Mouse (Mus musculus) fat pad, adult 2 months (tissue): Measurements from ENCODE around the gene Jmjd1c.

Experiments used
- DNase-seq: peaks from one replicate; pipeline ENCODE4 v3.0.0-alpha.2; 2011; ENCODE audit warnings: low read depth, low spot score; ENCODE audit errors: extremely low read depth

Jmjd1c gene

DNA sequence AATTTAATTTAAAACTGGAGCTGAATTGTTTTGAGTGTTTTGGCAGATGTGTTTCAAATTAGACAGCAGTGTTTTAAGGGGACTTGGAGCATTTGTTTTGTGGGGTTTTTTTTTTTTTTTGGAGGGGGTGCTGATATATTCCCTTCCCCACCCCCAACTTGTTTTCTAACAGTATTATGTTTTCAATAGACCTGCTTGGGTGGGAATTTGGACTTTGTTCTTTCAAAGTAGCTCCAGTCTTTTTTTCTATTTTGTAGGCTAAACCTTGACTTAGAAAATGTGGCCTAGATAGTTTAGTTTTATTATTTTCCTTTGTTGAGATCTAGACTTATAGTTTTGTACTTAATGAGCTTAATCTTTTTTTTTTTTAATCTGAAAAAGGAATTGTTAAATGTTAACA lies 90.6 kb downstream of the Jmjd1c start:
- no peak for DNase-seq

DNA sequence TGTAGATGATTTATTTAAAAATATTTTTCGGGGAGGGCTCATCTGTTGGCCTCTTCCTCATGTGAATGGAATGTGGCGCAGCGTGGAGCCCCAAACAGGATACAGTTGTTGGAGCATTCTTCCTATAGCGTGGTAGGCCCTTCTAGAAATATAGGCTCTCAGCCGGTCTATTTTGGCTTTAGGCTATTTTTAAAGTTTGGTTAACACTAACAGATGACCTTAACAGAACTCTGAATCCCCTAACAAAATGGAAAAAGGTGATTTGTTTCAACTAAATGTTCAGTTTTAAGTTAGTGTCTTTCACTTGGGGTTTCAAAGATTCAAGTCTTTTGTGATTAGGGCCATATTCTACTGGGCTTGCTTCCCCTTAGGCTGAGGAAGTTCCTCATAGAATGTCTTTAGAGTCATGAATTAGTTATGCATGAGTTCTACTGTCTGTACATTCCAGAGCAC lies 91.1 kb downstream of the Jmjd1c start:
- DNase-seq, result no peak

DNA sequence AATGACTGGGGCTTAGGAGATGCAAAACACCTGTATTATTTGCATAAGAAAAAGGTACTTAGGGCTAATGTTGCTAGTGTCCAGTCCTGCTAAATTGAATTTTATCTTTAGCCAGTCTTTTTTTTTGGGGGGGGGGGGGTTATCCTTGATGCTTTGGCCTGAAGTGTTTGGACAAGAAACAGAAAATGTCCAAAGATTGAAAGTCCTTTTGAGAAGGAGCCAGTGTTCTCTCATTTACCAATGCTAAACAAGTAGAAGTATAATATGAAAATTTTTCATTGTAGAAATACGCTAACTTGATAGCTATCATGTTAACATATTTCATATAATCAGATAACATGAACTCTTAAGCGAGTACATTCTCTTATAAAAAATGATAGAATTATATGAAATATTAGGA lies 92.0 kb downstream of the Jmjd1c start:
- no peak for DNase-seq

DNA sequence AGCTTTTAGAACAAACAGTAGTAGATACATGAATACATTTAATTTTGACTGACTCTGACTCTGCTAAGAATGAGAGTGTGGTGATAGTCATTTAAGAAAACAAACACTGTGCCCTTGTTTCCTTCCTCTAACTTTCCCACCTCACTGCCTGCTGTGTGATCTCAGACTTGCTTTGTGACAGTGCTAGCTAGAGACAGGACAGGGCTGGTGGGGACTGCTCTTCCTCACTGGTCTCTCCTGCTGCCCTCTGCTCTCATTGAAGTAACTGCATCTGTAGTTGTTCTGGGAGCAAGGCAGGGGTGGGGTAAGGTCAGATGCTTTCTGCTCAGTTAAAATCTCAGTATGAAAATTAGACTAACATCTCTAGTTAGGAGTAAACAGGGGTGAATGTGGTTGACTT lies 93.1 kb downstream of the Jmjd1c start:
- no peak for DNase-seq

DNA sequence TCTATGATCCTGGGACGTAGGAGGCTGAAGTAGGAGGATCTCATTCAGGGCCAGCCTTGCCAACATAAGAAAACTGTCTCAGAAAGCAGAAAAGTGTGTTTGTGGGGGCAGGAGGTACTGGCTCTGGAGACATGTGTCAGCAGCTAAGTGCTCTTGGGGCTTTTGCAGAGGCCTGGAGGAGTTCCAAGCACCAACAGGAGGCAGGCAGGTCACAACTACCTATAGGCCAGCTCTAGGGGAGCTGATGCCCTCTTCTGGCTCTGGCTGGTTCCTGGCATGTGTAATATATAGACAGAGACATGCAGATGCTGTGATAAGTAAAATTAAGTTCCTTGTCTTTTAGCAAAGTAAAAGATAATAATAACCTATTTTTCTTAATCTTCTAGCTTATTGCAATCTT lies 94.3 kb downstream of the Jmjd1c start:
- DNase-seq, result peak; percentile 46

DNA sequence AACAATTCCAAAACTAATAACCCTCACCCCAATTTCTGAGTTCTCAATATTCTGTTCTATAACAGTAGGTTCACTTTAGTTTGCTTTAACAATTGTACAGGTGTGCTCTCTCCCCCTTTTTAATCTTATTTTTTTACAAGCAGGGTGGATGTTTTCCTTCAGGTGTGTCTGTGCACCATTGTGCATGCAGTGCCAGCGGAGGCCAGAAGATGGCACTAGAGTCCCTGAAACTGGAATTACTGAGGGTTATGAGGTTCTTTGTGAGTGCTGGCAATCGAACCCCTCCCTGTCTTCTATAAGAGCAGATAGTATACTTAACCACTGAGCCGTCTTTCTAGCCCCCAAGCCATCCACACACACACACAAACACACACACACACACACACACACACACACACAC lies 96.4 kb downstream of the Jmjd1c start:
- no peak for DNase-seq

DNA sequence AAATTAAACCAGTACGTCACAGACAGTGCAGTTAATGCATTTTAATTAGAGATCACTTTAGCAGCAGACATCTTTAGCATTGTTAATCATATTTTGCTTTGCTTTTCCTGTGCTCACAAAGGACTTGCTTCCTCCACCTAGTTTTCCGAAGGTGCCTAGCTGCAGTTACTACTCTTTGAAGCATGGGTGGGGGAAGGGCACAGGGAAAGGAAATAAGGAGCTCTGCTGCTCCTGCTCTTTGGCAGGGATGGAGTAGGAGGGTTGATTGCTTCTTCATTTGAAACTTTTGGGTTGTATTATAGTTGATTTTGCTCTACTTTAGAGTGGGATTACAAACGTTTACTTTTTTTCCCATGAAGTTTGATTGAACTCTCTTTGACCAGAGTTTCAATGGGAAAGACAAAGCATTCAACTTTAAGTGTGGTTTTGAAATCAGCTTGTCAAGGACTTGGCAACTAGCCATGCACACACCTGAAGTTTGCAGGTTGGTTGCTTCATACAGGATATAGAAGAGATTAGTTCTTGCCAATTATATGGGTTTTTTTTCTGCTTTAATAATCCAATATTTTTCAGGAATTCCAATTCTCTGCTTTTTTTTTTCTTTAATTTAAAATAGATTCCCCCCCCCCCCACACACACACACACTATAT lies 97.2 kb downstream of the Jmjd1c start:
- peak; percentile 70 for DNase-seq

DNA sequence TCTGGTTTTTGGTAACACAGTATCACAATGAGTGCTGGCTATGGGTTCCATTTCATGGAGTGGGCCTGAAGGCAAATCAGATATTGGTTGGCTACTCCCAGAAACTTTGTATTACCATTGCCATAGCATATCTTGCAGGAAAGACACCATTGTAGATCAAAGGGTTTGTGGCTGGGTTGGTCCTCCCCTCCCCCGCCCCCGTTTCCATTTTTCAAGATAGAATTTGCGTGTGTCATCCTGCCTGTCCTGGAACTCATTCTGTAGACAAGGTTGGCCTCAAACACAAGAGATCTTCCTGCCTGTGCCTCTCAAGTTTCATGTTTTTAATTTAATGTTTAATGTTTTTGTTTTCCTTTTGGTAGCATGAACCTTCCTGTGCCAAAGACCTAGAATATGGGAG lies 98.1 kb downstream of the Jmjd1c start:
- DNase-seq, result no peak

DNA sequence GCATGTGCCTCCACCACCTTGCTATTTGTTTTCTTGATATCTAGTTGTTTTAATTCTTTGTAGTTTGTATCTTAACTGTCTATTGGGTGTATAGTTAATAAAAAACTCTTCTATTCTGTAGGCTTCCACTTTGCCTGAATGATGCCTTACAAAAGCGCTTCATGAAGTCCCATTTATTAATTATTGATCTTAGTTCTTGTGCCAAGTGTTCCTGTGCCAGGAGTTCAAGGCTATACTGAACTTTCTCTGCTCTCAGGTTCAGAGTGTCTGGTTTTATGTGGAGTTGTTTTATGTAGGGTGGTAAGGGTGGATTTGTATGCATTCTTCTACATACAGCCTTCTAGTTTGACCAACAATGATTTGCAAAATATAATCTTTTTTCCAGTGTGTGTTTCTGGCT lies 99.7 kb downstream of the Jmjd1c start:
- no peak for DNase-seq

DNA sequence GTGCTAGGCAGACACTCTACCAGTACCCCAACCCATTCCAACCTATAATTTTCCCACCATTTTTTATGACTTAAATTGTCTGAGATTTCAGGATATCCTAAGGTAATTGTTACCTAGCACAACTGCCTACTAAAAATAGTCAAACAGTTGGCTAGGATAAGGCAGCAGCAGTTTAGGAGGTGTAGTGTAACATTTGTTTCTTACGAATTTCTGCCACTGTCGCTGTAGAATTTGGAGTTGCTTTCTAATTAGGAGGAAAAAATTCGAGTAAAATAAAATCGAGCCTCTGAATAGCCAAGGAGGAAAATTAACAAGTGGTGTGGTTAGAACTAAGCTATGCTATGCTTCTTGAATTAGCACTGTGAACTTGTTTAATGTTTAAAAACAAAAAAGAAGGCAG lies 101.3 kb downstream of the Jmjd1c start:
- no peak for DNase-seq

DNA sequence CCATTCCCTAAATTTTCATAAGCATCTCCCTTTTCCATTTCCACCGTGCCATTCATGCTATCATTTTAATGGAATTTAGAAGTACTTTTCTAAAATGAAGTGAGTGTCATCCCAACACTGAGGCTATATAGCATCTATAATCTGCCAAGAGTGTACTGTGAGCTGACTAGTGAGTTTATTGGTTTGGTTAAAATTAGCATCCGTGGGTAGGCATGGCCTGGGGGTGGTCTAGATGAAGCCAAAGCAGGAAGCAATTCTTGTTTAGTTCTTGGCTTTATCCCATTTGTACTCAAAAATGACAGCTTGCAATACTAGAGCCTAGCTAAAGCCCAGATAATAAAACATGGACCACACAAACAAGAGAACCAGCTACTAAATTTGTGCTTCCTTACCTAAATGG lies 101.9 kb downstream of the Jmjd1c start:
- no peak for DNase-seq

DNA sequence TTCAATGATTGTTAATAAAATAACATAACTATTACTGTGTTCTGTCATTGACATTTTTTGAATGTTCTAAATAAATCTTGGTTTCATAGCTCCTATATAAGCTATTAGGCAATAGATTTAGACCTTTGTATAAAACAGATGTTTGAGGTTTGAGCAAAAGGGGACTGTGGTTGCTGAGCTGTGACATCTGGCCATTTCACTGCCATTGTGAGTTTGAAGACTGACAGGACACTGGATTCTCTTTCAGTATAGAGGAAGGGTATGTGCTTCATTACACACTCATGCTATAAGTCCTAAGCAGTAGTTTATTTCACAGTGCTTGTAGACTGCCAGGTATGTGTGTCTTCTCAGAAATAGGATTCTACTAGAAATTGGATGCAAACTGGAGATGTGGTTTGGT lies 105.8 kb downstream of the Jmjd1c start:
- no peak for DNase-seq

DNA sequence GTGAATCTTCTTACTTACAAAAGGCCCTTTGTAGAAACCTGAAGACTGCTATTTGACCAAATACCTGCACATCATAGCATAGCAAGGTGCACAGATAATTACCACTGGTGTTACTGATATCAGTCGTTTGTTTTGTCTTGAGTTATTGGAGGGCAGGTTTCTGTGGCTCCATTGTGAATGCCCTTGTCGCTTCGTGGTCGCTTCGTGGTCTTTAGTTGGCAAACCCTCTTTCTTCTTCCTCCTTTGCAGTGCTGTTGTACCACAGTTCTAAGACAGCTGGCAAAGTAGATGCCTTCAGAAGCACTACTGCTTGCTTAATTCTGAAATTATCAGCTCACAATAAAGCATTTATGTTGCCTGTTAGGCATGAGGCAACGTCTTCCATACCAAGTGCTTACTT lies 106.5 kb downstream of the Jmjd1c start:
- DNase-seq, result no peak

DNA sequence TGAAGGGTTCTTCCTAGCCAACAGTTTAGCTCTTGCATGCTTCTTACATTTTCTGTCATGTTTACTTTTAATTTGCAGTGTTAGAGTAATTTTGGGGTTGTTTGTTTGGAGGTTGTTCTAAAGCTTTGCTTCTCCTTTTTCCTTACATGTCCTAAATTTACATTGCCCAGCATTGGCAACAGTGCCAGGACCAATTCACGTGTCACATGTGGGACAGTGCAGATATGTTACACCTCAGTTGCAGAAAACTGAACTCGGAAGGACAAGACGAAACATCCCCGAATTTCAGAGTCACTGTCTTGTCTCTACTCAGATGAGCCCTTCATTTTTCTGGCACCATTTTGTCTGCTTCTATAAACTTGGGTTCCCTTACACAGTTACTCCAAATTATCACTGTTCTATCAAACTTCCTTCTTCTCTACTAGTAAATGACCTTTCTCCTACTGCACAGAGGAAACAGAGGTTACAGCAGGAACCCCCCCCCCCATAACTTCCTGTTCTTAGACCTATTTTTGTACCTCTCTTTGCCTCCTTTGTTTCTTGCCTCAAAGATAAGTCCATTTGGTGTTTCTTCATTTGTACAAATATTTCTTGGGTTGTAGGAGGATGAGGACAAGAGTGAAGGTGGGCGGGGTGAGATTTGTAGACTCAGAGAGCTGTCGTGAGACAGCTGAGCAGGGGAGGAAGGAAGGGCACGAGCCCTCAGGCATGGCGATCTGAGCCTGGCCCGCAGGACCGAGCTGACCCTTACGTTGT lies 108.9 kb downstream of the Jmjd1c start:
- DNase-seq, result no peak

DNA sequence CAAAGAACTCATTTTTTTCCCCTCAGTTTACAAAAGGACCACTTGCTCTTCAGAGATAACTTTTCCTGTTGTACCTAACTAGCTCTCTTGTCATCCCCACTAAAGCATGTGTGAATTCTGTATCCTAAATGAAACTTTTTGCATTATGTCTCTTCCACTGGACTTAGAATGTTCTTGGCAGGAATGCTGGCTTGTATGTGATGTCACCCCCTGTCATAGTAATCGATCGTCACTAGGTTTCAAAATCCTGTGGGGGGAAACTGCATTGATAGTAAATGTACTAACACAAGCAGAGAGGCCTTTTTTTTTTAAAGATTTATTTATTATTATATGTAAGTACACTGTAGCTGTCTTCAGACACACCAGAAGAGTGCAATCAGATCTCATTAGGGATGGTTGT lies 112.0 kb downstream of the Jmjd1c start:
- DNase-seq, result no peak

DNA sequence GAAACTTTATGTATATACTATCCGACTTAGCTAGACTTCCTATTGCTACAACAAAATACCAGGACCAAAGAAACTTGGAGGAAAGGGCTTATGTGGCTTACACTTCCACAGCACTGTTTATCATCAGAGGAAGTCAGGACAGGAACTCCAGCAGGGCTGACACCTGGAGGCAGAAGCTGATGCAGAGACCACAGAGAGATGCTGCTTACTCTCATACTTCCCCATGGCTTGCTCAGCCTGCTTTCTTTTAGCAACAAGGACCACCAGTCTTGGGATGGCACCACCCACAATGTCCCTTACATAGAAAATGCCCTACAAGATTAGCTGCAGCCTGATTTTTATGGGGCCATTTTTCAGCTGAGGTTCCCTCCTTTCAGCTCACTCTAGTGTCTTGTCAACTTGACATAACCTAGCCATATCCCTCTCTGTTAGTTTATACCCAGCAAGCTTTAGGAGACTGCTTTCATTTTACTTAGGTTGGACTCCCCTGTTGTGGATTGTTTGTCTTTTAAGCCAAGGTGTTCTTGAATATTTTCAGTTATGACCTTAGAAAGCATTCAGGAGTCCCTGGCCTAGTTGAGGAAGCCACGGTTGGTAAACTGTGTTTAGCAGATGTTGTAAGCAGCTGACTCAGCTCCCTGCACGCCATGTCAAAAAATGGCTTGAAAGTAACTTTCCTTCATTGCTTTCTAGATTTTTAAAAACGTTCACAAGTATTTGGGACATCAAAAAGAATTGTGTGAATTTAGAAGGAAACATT lies 114.2 kb downstream of the Jmjd1c start:
- DNase-seq, result no peak

DNA sequence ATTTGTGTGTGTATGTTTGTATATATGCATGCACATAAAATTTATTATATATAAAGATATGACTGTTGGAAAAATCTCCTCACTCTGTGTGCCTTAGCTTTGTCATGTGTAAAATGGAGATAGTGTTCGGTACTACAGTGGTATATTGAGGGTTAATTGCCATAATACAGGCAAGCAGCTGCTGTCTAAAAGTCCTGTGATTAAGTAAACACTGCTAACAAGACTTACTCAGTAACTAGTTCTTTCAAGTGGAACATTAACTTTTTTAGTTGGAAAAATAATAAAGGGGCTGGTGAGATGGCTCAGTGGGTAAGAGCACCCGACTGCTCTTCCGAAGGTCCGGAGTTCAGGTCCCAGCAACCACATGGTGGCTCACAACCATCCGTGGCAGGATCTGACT lies 116.1 kb downstream of the Jmjd1c start:
- DNase-seq, result no peak

DNA sequence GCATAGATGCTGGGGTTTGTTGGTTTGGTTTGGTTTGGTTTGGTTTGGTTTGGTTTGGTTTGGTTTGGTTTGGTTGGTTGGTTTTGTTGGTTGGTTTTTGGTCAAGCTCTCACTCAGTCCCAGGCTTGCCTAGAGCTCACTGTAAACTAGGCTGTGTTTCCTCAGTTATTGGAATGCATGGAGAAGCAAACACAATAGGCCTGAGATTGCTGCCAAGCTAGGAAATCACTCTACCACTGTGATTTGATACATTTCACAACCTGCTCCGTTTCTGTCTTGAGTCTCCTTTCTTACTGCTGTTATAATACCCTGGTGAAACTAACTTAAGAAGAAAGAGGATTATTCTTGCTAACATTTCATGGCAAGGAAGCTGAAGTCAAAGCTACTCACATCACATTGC lies 117.8 kb downstream of the Jmjd1c start:
- no peak for DNase-seq

DNA sequence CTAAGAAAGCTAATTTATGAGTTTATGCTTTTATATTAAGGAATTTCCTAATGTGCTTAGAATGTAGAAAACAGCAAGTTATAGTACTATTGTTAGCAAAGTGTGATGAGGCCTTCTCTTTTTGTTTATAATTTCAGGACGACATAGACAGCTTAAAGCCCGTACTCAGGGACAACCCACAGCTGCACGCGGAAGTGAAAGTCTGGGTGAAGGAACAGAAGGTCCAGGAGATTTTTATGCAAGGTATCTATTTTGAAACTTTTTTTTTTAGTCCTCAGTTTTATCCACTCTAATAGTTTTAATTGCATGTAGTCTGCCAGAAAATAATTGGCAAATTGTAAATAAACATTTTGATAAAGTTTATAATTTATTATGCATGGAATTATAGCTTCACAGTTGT lies 119.2 kb downstream of the Jmjd1c start:
- DNase-seq, result no peak

DNA sequence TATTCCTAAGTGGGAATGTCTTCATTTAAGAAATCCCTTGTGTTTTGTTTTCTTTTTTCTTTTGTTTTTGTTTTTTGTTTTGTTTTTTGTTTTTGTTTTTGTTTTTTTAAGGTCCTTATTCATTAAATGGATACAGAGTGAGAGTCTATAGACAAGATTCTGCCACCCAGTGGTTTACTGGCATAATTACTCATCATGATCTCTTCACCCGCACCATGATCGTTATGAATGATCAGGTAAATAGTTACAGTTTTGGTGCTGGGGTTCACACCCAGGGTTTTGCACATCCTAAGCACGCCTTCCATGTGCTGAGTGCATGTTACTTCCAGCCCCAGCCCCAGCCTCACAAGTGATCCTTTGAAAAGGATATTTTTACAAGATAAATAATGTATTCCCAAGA lies 120.9 kb downstream of the Jmjd1c start:
- no peak for DNase-seq

DNA sequence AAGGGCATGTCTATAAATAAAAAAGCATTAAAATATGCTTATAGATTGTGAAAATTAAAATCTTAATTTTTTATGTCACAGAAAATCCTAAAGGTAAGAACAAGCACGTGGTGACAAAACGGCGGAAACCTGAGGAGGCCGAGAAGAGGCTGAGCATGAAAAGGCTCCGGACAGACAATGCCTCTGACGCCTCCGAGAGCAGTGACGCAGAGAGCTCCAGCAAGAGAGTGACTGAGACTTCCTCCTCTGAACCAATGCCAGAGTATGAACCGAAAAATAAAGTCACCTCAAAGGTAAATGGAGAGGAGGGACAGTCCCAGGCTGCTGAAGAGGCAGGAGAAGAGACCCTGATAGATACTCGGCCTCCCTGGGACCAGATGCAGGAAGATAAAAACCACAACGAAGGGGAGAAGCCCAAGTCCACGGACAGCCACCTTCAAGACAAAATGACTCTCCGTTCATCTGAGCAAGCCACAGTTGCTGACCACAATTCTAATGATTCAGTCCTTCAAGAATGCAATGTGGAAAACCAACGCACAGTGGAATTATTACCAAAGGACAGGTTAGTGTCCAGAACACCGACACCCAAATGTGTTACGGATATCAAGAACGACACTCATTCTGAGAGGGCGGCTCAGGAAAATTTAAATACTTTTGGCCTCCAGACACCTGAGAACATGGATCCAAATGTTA lies 123.1 kb downstream of the Jmjd1c start:
- DNase-seq, result no peak

DNA sequence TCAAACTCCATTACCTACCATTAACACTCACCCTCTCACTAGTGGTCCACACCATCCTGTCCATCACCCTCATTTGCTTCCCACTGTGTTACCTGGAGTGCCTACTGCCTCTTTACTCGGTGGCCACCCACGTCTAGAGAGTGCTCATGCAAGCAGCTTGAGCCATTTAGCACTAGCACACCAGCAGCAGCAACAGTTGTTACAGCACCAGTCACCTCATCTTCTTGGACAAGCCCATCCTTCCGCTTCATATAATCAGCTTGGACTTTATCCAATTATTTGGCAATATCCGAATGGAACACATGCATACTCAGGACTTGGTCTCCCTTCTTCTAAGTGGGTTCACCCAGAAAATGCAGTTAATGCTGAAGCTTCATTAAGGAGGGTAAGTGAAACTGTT lies 124.3 kb downstream of the Jmjd1c start:
- no peak for DNase-seq
